20 mouse cellular contexts compared by ENCODE assay signal in the genomic region with DNA sequence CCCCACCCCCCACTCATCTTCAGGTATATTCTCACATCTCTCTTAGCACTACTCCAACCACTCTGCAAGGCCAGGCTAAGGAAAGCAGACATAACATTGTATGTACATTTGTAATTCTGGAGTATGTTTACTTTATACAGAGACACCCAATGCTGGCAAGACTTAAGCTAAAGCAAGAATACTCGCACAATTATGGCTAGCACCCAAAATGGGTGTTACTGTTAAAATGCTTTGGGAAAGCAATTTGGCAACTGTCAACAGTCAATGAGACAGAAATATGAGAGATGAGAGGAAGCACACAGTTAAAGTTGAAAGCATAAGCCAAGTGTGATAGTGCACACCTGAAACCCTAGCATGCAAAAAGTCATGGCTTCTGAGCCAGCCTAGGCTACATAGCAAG. TPM values are rescaled to one million over a fixed set of nuclear protein-coding genes. Genes with fewer than 3 reads are reported as not detected.
DNase-seq lines count a peak whose midpoint lies in the region; ATAC-seq and TF ChIP-seq lines count a peak whose summit lies in the region.
"Had no signal": no experiment of that assay in that cellular context is flagged by ENCODE, and none has a peak within 500 bp of the region (broad histone marks: within the 10 kb centered on the region; RNA-seq: fewer than 3 reads in every experiment).

No protein-coding gene starts in this region.

- 78% methylated on average over 1 of the region's 1 CpGs for WGBS in embryonic facial prominence, embryonic 14.5 days
- WGBS in embryonic facial prominence, embryonic 10.5 days, result 93% methylated on average over 1 of the region's 1 CpGs
- WGBS in lung, embryonic 16.5 days, result 31% methylated on average over 1 of the region's 1 CpGs
- 97% methylated on average over 1 of the region's 1 CpGs for WGBS in hindbrain, embryonic 13.5 days

- H3K4me3 ChIP-seq in embryonic facial prominence, embryonic 14.5 days (ENCODE audit: low read depth, low read length), result no peak overlapping the region
- no peak overlapping the region for H3K4me3 ChIP-seq in embryonic facial prominence, embryonic 10.5 days
- no peak overlapping the region for H3K4me3 ChIP-seq in lung, embryonic 16.5 days (ENCODE audit: low read length)
- H3K4me3 ChIP-seq in CH12.LX (replicated peaks in 1 of 3; ENCODE audit: low read depth in 2 of 3, low read length in 2 of 3, poor library complexity in 1 of 3), result no peak overlapping the region
- no peak overlapping the region for H3K4me3 ChIP-seq in hindbrain, embryonic 13.5 days
- H3K4me3 ChIP-seq: embryonic facial prominence, embryonic 12.5 days; forebrain, embryonic 15.5 days; heart, embryonic 10.5 days; heart, embryonic 15.5 days; hindbrain, embryonic 10.5 days; hindbrain, embryonic 15.5 days had no signal

- no peak for TF ChIP-seq RAD21 in CH12.LX (IDR thresholded peaks at IDR 0.05; ENCODE audit: low read depth, low read length)

- peaks cover 6% of the 10 kb centered on the region for H3K4me1 ChIP-seq in embryonic facial prominence, embryonic 14.5 days (ENCODE audit: control insufficient read depth, insufficient read depth, low read length)
- no peaks in the 10 kb centered on the region for H3K4me1 ChIP-seq in embryonic facial prominence, embryonic 10.5 days
- peaks cover 9% of the 10 kb centered on the region; the same call in 1 of the 2 replicates for H3K4me1 ChIP-seq in lung, embryonic 16.5 days (replicated peaks; ENCODE audit: control insufficient read depth, insufficient read depth, low read length)
- H3K4me1 ChIP-seq in CH12.LX (ENCODE audit: control insufficient read depth in 1 of 2, insufficient read depth in 2 of 2), result peaks cover 0 to 20% of the 10 kb centered on the region in 2 experiments; a peak in 2 of 4 replicates
- H3K4me1 ChIP-seq in hindbrain, embryonic 13.5 days (replicated peaks), result peaks cover 4% of the 10 kb centered on the region; the same call in 1 of the 2 replicates
- H3K4me1 ChIP-seq: embryonic facial prominence, embryonic 12.5 days; heart, embryonic 10.5 days; hindbrain, embryonic 10.5 days; hindbrain, embryonic 15.5 days had no signal

- H3K4me2 ChIP-seq in embryonic facial prominence, embryonic 14.5 days (ENCODE audit: low read depth, low read length), result no peak overlapping the region
- H3K4me2 ChIP-seq in lung, embryonic 16.5 days (ENCODE audit: low read depth, low read length), result no peak overlapping the region
- H3K4me2 ChIP-seq in CH12.LX (ENCODE audit: insufficient read depth, low read depth, poor library complexity, severe bottlenecking), result no peak overlapping the region
- no peak overlapping the region for H3K4me2 ChIP-seq in hindbrain, embryonic 13.5 days
- H3K4me2 ChIP-seq: embryonic facial prominence, embryonic 12.5 days; forebrain, embryonic 15.5 days; heart, embryonic 15.5 days; hindbrain, embryonic 15.5 days had no signal

- peaks cover 4% of the 10 kb centered on the region; the same call in 1 of the 2 replicates for H3K79me2 ChIP-seq in CH12.LX (replicated peaks; ENCODE audit: control insufficient read depth, extremely low read depth, insufficient read depth, poor library complexity, severe bottlenecking)

- TF ChIP-seq CTCF in CH12.LX (conservative IDR thresholded peaks at IDR 0.05 in 1 of 2, IDR thresholded peaks at IDR 0.05 in 1 of 2; ENCODE audit: low read depth in 2 of 2, low read length in 2 of 2), result no peak

- no peak overlapping the region for H3K9ac ChIP-seq in embryonic facial prominence, embryonic 14.5 days (ENCODE audit: low read depth, low read length)
- no peak overlapping the region for H3K9ac ChIP-seq in lung, embryonic 16.5 days (ENCODE audit: low read length)
- no peak overlapping the region for H3K9ac ChIP-seq in CH12.LX (ENCODE audit: insufficient read depth, low read depth)
- no peak overlapping the region for H3K9ac ChIP-seq in hindbrain, embryonic 13.5 days
- H3K9ac ChIP-seq: embryonic facial prominence, embryonic 12.5 days; forebrain, embryonic 15.5 days; heart, embryonic 15.5 days; hindbrain, embryonic 15.5 days had no signal

- in situ Hi-C loops in CH12.LX (cut with MboI; ENCODE audit: low pct_ligation_motif_present, low pct_unique_long_range_greater_than_20kb, low sequenced_read_pairs), result no loop called here

- ATAC-seq in embryonic facial prominence, embryonic 14.5 days (ENCODE audit: low read depth), result no peak
- ATAC-seq in lung, embryonic 16.5 days (ENCODE audit: low read depth), result peak; percentile 28; the same call in 1 of the 2 replicates
- ATAC-seq in hindbrain, embryonic 13.5 days (ENCODE audit: low FRiP score), result no peak
- ATAC-seq: forebrain, embryonic 15.5 days; intestine, embryonic 16.5 days had no signal

- H3K27me3 ChIP-seq in embryonic facial prominence, embryonic 14.5 days (replicated peaks; ENCODE audit: control insufficient read depth, insufficient read depth, low read length), result no peaks in the 10 kb centered on the region
- H3K27me3 ChIP-seq in embryonic facial prominence, embryonic 10.5 days (replicated peaks; ENCODE audit: low read depth, poor library complexity, severe bottlenecking), result no peaks in the 10 kb centered on the region
- no peaks in the 10 kb centered on the region for H3K27me3 ChIP-seq in lung, embryonic 16.5 days (ENCODE audit: control insufficient read depth, insufficient read depth, low read depth, low read length)
- H3K27me3 ChIP-seq in CH12.LX (replicated peaks), result no peaks in the 10 kb centered on the region
- no peaks in the 10 kb centered on the region for H3K27me3 ChIP-seq in hindbrain, embryonic 13.5 days
- H3K27me3 ChIP-seq: embryonic facial prominence, embryonic 12.5 days; forebrain, embryonic 15.5 days; heart, embryonic 15.5 days; hindbrain, embryonic 15.5 days had no signal

- dilution Hi-C loops in CH12.LX (cut with MboI; ENCODE audit: extremely low pct_ligation_motif_present, extremely low pct_unique_long_range_greater_than_20kb, low sequenced_read_pairs), result no loop called here

- DNase-seq in embryonic facial prominence, embryonic 14.5 days (ENCODE audit: low spot score), result peak; percentile 13
- DNase-seq in embryonic facial prominence, embryonic 10.5 days (ENCODE audit: low spot score), result no peak
- DNase-seq in lung, postnatal 14 days, result no peak
- DNase-seq in CH12.LX (ENCODE audit: extremely low read depth), result peak; percentile 6
- peak; percentile 32 for DNase-seq in brain, adult 2 months (ENCODE audit: low read depth, low spot score)
- DNase-seq: adrenal gland, adult 8-10 months; cerebellum, adult 2 months; cerebellum, postnatal 14 days; embryo, embryonic 11 days; gastrocnemius, postnatal 10 days; heart, postnatal 14 days had no signal

- TF ChIP-seq EP300 in CH12.LX (IDR thresholded peaks at IDR 0.05; ENCODE audit: low read length), result no peak

- TF ChIP-seq POLR2A in CH12.LX (IDR thresholded peaks at IDR 0.05; ENCODE audit: low read depth, low read length), result no peak

- H3K36me3 ChIP-seq in embryonic facial prominence, embryonic 14.5 days (ENCODE audit: control insufficient read depth, insufficient read depth, low read length), result peaks cover 28% of the 10 kb centered on the region
- peaks cover 41% of the 10 kb centered on the region for H3K36me3 ChIP-seq in embryonic facial prominence, embryonic 10.5 days (replicated peaks)
- no peaks in the 10 kb centered on the region for H3K36me3 ChIP-seq in lung, embryonic 16.5 days (ENCODE audit: control insufficient read depth, insufficient read depth, low read length)
- peaks cover 11 to 42% of the 10 kb centered on the region in 2 experiments for H3K36me3 ChIP-seq in CH12.LX (replicated peaks in 1 of 2; ENCODE audit: control insufficient read depth in 1 of 2, insufficient read depth in 1 of 2, low read length in 1 of 2)
- peaks cover 24% of the 10 kb centered on the region for H3K36me3 ChIP-seq in hindbrain, embryonic 13.5 days

- no peaks in the 10 kb centered on the region for H3K9me3 ChIP-seq in embryonic facial prominence, embryonic 14.5 days (ENCODE audit: control insufficient read depth, low read length)
- H3K9me3 ChIP-seq in embryonic facial prominence, embryonic 10.5 days, result no peaks in the 10 kb centered on the region
- no peaks in the 10 kb centered on the region for H3K9me3 ChIP-seq in lung, embryonic 16.5 days (ENCODE audit: control insufficient read depth, low read length)
- no peaks in the 10 kb centered on the region for H3K9me3 ChIP-seq in CH12.LX (replicated peaks; ENCODE audit: low read length)
- no peaks in the 10 kb centered on the region for H3K9me3 ChIP-seq in hindbrain, embryonic 13.5 days
- H3K9me3 ChIP-seq: embryonic facial prominence, embryonic 12.5 days; forebrain, embryonic 15.5 days; heart, embryonic 10.5 days; heart, embryonic 15.5 days; hindbrain, embryonic 10.5 days; hindbrain, embryonic 15.5 days had no signal

- H3K27ac ChIP-seq in embryonic facial prominence, embryonic 14.5 days (replicated peaks; ENCODE audit: low read depth, low read length), result no peak overlapping the region
- H3K27ac ChIP-seq in embryonic facial prominence, embryonic 10.5 days (replicated peaks), result no peak overlapping the region
- H3K27ac ChIP-seq in lung, embryonic 16.5 days (ENCODE audit: low read length), result no peak overlapping the region
- H3K27ac ChIP-seq in CH12.LX (ENCODE audit: insufficient read depth, low read depth), result no peak overlapping the region
- no peak overlapping the region for H3K27ac ChIP-seq in hindbrain, embryonic 13.5 days
- H3K27ac ChIP-seq: embryonic facial prominence, embryonic 12.5 days; forebrain, embryonic 15.5 days; heart, embryonic 10.5 days; heart, embryonic 15.5 days; hindbrain, embryonic 10.5 days; hindbrain, embryonic 15.5 days had no signal

RNA-seq across cellular contexts. Expression of gene Kctd5, which starts 38.0 kb away (rescaled TPM):
- polyA plus RNA-seq in embryonic facial prominence, embryonic 14.5 days (2014; fragmentation: Nextera tagmentation; extraction: Ambion mirVana), result 56.3 and 57.6 TPM in 2 replicates
- 97.6 and 99.9 TPM in 2 replicates for polyA plus RNA-seq in embryonic facial prominence, embryonic 10.5 days (2016; fragmentation: Nextera tagmentation; extraction: Ambion mirVana)
- polyA plus RNA-seq in lung, embryonic 16.5 days (2015; fragmentation: Nextera tagmentation; extraction: Ambion mirVana), result 53.1 and 59.4 TPM in 2 replicates
- total RNA-seq in CH12.LX (2012; rRNA removed) (30.1 and 36.9 TPM in 2 replicates), CH12.LX (2014; rRNA removed) (51.1 and 51.6 TPM in 2 replicates)
- polyA plus RNA-seq in CH12.LX (2012; ENCODE audit: insufficient read length, low read depth), result 44.3 and 44.6 TPM in 2 replicates
- 82.3 and 85.7 TPM in 2 replicates for polyA plus RNA-seq in hindbrain, embryonic 13.5 days (2015; fragmentation: Nextera tagmentation; extraction: Ambion mirVana)

RNA-seq across cellular contexts. Expression of gene Pdpk1, which starts 39.5 kb away (rescaled TPM):
- polyA plus RNA-seq in embryonic facial prominence, embryonic 14.5 days (2014; fragmentation: Nextera tagmentation; extraction: Ambion mirVana), result 40.6 and 46.3 TPM in 2 replicates
- 30.4 and 30.9 TPM in 2 replicates for polyA plus RNA-seq in embryonic facial prominence, embryonic 10.5 days (2016; fragmentation: Nextera tagmentation; extraction: Ambion mirVana)
- 33.1 and 34.9 TPM in 2 replicates for polyA plus RNA-seq in lung, embryonic 16.5 days (2015; fragmentation: Nextera tagmentation; extraction: Ambion mirVana)
- 15.3 and 15.9 TPM in 2 replicates for total RNA-seq in CH12.LX (2012; rRNA removed)
- total RNA-seq in CH12.LX (2014; rRNA removed), result 16.7 and 17.0 TPM in 2 replicates
- polyA plus RNA-seq in CH12.LX (2012; ENCODE audit: insufficient read length, low read depth), result 9.6 and 12.2 TPM in 2 replicates
- polyA plus RNA-seq in hindbrain, embryonic 13.5 days (2015; fragmentation: Nextera tagmentation; extraction: Ambion mirVana), result 64.5 and 68.6 TPM in 2 replicates

RNA-seq across cellular contexts. Expression of gene Amdhd2, which starts 52.3 kb away (rescaled TPM):
- 28.3 and 33.3 TPM in 2 replicates for polyA plus RNA-seq in embryonic facial prominence, embryonic 14.5 days (2014; fragmentation: Nextera tagmentation; extraction: Ambion mirVana)
- 44.6 and 50.0 TPM in 2 replicates for polyA plus RNA-seq in embryonic facial prominence, embryonic 10.5 days (2016; fragmentation: Nextera tagmentation; extraction: Ambion mirVana)
- 30.8 TPM in 2 replicates for polyA plus RNA-seq in lung, embryonic 16.5 days (2015; fragmentation: Nextera tagmentation; extraction: Ambion mirVana)
- total RNA-seq in CH12.LX (2012; rRNA removed) (0.59 and 0.64 TPM in 2 replicates), CH12.LX (2014; rRNA removed) (not detected in 2 replicates)
- polyA plus RNA-seq in CH12.LX (2012; ENCODE audit: insufficient read length, low read depth), result not detected in 2 replicates
- 36.8 and 37.4 TPM in 2 replicates for polyA plus RNA-seq in hindbrain, embryonic 13.5 days (2015; fragmentation: Nextera tagmentation; extraction: Ambion mirVana)

RNA-seq across cellular contexts. Expression of gene Atp6v0c, which starts 58.2 kb away (rescaled TPM):
- polyA plus RNA-seq in embryonic facial prominence, embryonic 14.5 days (2014; fragmentation: Nextera tagmentation; extraction: Ambion mirVana), result 573 and 574 TPM in 2 replicates
- 422 and 435 TPM in 2 replicates for polyA plus RNA-seq in embryonic facial prominence, embryonic 10.5 days (2016; fragmentation: Nextera tagmentation; extraction: Ambion mirVana)
- polyA plus RNA-seq in lung, embryonic 16.5 days (2015; fragmentation: Nextera tagmentation; extraction: Ambion mirVana), result 462 and 486 TPM in 2 replicates
- total RNA-seq in CH12.LX (2012; rRNA removed) (79.4 and 83.2 TPM in 2 replicates), CH12.LX (2014; rRNA removed) (41.8 and 49.1 TPM in 2 replicates)
- polyA plus RNA-seq in CH12.LX (2012; ENCODE audit: insufficient read length, low read depth), result 317 and 407 TPM in 2 replicates
- 1,028 and 1,039 TPM in 2 replicates for polyA plus RNA-seq in hindbrain, embryonic 13.5 days (2015; fragmentation: Nextera tagmentation; extraction: Ambion mirVana)

Comparison
In these comparisons a context has a peak if more than half of its experiments do, and no peak if none do; other contexts are left out.
1. DNase-seq: peak in embryonic facial prominence, embryonic 14.5 days (single experiment), CH12.LX (single experiment) and brain, adult 2 months (single experiment); none in embryonic facial prominence, embryonic 10.5 days (single experiment) and lung, postnatal 14 days (single experiment).
2. RNA of gene Amdhd2, which starts 52.3 kb away (polyA plus RNA-seq): 44.6 to 50.0 TPM in embryonic facial prominence, embryonic 10.5 days, 36.8 to 37.4 TPM in hindbrain, embryonic 13.5 days, 30.8 TPM in lung, embryonic 16.5 days and 28.3 to 33.3 TPM in embryonic facial prominence, embryonic 14.5 days; not detected in CH12.LX; every median in the first group is over 10 times any median in the second.